ENCODE assay signal across 8 mouse cellular contexts in the genomic region with DNA sequence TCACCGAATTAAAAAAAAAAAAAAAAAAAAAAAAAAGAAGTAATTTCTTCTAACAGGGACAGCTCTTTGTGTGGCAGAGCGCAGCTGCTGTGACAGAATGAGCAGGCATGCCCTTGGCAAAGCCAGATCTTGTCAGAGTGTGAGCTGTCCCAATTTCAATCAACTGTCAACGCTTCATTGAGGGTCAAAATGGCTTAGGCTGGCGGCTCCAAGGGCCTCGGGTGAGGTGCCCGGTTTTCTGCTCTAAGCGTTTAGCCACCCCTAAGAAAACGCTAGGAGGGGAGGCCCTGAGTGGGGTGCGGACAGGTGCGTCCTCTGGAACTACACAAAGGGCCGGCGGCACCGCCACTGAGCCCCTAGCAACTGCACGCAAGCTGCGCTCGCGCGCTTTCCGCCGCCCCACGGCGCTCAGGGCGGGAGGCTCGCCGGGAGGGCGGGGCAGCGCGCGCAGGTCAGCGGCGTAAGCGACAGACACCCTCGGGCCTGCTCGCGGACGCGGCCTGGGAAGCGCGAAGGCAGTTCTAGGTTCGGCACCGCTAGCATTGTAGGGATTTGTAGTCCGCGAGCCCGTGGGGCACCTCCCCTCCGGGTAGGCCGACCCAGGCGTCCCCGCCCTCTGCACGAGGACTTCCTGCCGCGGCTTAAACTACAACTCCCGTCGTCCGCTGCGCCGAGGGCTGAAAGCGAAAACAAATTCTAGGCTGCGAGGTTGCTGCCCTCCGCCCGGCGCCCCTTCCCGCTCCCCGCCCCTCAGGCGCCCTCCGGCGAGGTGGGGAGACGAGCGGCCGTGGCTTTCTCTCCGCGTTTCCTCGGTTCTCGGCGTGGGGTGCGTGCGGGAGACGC. TPM values are rescaled to one million over a fixed set of nuclear protein-coding genes. Genes with fewer than 3 reads are reported as not detected.
A peak's percentile ranks its signal among the peaks of the same experiment; 100 is the strongest.
DNase-seq lines count a peak whose midpoint lies in the region; ATAC-seq lines count a peak whose summit lies in the region.

No protein-coding gene starts in this region.

- under 1% methylated on average over 76 of the region's 77 CpGs for WGBS in heart, embryonic 13.5 days
- WGBS in liver, embryonic 12.5 days (ENCODE audit: insufficient replicate concordance), result under 1% methylated on average over 76 of the region's 77 CpGs
- under 1% methylated on average over 69 of the region's 77 CpGs for WGBS in stomach, embryonic 15.5 days

- H3K27ac ChIP-seq in brown adipose tissue, adult 24 weeks (replicated peaks; ENCODE audit: low read depth, low read length), result peak overlapping the region; percentile 69
- peak overlapping the region; percentile 98 for H3K27ac ChIP-seq in heart, embryonic 13.5 days (replicated peaks)
- H3K27ac ChIP-seq in liver, embryonic 12.5 days, result peak overlapping the region; percentile 98
- peak overlapping the region; percentile 97 for H3K27ac ChIP-seq in stomach, embryonic 15.5 days

- H3K4me2 ChIP-seq in heart, embryonic 13.5 days, result peak overlapping the region; percentile 77
- H3K4me2 ChIP-seq in liver, embryonic 12.5 days, result peak overlapping the region; percentile 72
- peak overlapping the region; percentile 84 for H3K4me2 ChIP-seq in stomach, embryonic 15.5 days

- peak overlapping the region; percentile 94 for H3K4me3 ChIP-seq in brown adipose tissue, adult 24 weeks (ENCODE audit: insufficient read depth, low read depth, low read length)
- H3K4me3 ChIP-seq in heart, embryonic 13.5 days, result peak overlapping the region; percentile 75
- H3K4me3 ChIP-seq in liver, embryonic 12.5 days, result peak overlapping the region; percentile 97
- peak overlapping the region; percentile 96 for H3K4me3 ChIP-seq in stomach, embryonic 15.5 days (replicated peaks)

- peaks cover 2% of the 10 kb centered on the region for H3K36me3 ChIP-seq in heart, embryonic 13.5 days
- peaks cover 13% of the 10 kb centered on the region for H3K36me3 ChIP-seq in liver, embryonic 12.5 days
- no peaks in the 10 kb centered on the region for H3K36me3 ChIP-seq in stomach, embryonic 15.5 days

- peaks cover 5% of the 10 kb centered on the region for H3K4me1 ChIP-seq in brown adipose tissue, adult 24 weeks (ENCODE audit: control insufficient read depth, insufficient read depth, insufficient read length, low read length)
- peaks cover 31% of the 10 kb centered on the region for H3K4me1 ChIP-seq in heart, embryonic 13.5 days
- H3K4me1 ChIP-seq in liver, embryonic 12.5 days, result peaks cover 36% of the 10 kb centered on the region
- peaks cover 17% of the 10 kb centered on the region for H3K4me1 ChIP-seq in stomach, embryonic 15.5 days

- peak; percentile 99 for ATAC-seq in heart, embryonic 13.5 days (ENCODE audit: extremely low read depth, insufficient number of reproducible peaks, low FRiP score, low TSS enrichment)
- peak; percentile 99 for ATAC-seq in liver, embryonic 12.5 days
- ATAC-seq in stomach, embryonic 15.5 days (ENCODE audit: insufficient read depth, low FRiP score, low read depth), result peak; percentile 100

- peak overlapping the region; percentile 98 for H3K9ac ChIP-seq in heart, embryonic 13.5 days
- peak overlapping the region; percentile 98 for H3K9ac ChIP-seq in liver, embryonic 12.5 days
- H3K9ac ChIP-seq in stomach, embryonic 15.5 days, result peak overlapping the region; percentile 90

- H3K27me3 ChIP-seq in heart, embryonic 13.5 days (replicated peaks), result no peaks in the 10 kb centered on the region
- H3K27me3 ChIP-seq in liver, embryonic 12.5 days (replicated peaks), result no peaks in the 10 kb centered on the region
- H3K27me3 ChIP-seq in stomach, embryonic 15.5 days (replicated peaks), result no peaks in the 10 kb centered on the region

- DNase-seq in CD4-positive, CD25-positive, alpha-beta regulatory T cell, adult 2 months (ENCODE audit: low read depth, low spot score), result peak; percentile 98
- peak; percentile 80 for DNase-seq in fat pad, adult 2 months (ENCODE audit: extremely low read depth, low read depth, low spot score)
- DNase-seq in kidney, postnatal 10 days, result peak; percentile 98
- peak; percentile 98 for DNase-seq in natural killer cell, adult 2 months (ENCODE audit: low spot score in 2 of 2)

- peaks cover 14% of the 10 kb centered on the region for H3K9me3 ChIP-seq in heart, embryonic 13.5 days
- H3K9me3 ChIP-seq in liver, embryonic 12.5 days (replicated peaks), result no peaks in the 10 kb centered on the region
- no peaks in the 10 kb centered on the region for H3K9me3 ChIP-seq in stomach, embryonic 15.5 days

RNA-seq across cellular contexts. Expression of gene Otud4, which starts 0.5 kb away (rescaled TPM):
- 13.0 and 20.6 TPM in 2 replicates for polyA plus RNA-seq in brown adipose tissue, adult 24 weeks (2012; ENCODE audit: insufficient read depth, insufficient read length, missing spikeins)
- polyA plus RNA-seq in heart, embryonic 13.5 days (2015; fragmentation: Nextera tagmentation; extraction: Ambion mirVana), result 12.4 and 13.3 TPM in 2 replicates
- polyA plus RNA-seq in liver, embryonic 12.5 days (2016; fragmentation: Nextera tagmentation; extraction: Ambion mirVana), result 17.2 and 17.7 TPM in 2 replicates
- polyA plus RNA-seq in stomach, embryonic 15.5 days (2015; fragmentation: Nextera tagmentation; extraction: Ambion mirVana), result 13.3 and 14.0 TPM in 2 replicates

Comparison
In these comparisons a context has a peak if more than half of its experiments do, and no peak if none do; other contexts are left out.
1. Peak in every context shown above with its lines: DNase-seq, ATAC-seq, H3K4me3 ChIP-seq and H3K27ac ChIP-seq.